Mouse (Mus musculus): ENCODE data around the gene Gga1.

DNA sequence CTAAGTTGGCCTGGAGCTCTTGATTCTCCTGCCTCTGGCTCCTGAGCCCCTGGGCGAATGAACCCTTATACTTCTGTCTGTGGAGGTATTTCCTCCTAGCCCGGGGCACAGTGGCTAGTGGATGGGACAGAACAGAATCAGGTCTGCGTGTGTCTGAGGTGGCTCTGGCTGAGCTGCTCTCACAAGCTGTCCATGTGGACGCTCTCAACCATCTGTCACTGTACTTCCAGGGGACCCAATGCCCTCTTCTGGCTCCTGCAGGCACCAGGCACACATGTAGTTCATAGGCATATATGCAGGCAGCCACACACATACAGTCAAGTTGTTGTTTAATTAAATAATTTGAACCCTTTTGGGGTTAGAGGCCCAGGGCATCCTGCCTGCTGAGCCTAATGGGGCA is 17.7 kb upstream of the Gga1 start:
- TF ChIP-seq POLR2A (IDR thresholded peaks at IDR 0.05; ENCODE audit: borderline replicate concordance, control insufficient read depth, low read depth, low read length), result no peak
- no peak for TF ChIP-seq CTCF (IDR thresholded peaks at IDR 0.05; ENCODE audit: control insufficient read depth, insufficient read depth, low read length)
